Mouse (Mus musculus): ENCODE measurements around the gene Rab12. TPM values are rescaled to one million over a fixed set of nuclear protein-coding genes. Genes with fewer than 3 reads are reported as not detected.

Gene Rab12
- 10 to 100 TPM; 22.3 to 22.8 TPM for polyA plus RNA-seq (2017; shearing (Covaris generic))

DNA sequence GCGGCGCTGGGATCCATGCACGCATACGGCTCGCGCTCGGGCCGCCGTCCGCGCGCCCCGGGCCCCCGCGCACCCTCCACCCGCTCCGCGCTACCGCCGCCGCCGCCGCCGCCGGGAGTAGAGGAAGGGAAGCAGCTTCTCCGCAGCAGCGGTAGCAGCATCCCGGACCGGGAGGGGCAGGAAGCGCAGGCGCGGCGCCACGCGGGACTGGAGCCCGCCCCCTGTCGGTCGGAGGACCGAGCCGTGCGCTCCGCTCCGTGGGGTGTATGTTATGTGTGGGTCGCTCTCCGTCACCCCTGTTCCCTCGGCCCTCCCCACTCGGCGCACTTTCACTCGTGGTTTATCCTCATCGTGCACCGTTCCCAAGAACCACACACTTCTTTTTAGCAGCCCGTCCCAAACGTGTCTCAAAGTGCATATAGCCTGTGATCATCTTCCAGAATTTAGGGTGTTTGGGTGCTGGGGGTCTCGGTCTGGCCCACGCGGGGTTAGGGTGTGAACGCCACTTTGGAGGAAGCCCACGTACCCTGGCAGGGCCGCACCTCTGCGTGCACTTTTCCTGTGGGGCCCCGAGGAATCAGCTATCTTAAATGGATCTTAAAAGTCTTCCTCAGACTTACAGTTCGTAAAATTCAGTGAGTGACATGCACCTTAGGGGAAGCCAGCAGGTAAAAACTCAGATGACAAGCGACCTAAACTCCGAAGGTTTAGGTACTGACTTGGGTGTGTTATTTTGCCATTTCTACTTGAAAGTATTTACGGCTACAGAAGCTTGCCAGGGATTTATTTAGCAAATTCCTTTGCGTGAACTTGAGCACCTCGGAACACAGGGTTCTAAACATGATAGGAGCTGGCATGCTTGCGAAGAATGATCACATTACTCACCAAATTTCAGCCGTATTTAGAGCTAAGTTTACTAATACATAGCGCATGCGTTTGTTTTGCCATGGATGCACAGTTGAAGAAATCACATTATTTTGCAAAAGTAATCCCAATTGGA is at the start of gene Rab12:
TSS of gene Rab12 (minus strand) at position 176 of the 1,000 bp plus-strand sequence.

GRCm38 (mm10) chr17:66449460-66450341 is 69.8 kb downstream of the Rab12 start, which contains the start of gene Mtcl1:
Mtcl1 (minus strand) TSS chr17:66449750.

Other genes starting within 250 kb of the Rab12 start
- gene Mtcl1, start 70.0 kb downstream of the Rab12 start, polyA plus RNA-seq (2017; shearing (Covaris generic)): 1 to 10 TPM in 1 of 2 experiments, under 1 TPM in 1; 0.34 to 2.6 TPM
- under 1 TPM in 1 of 2 experiments, not detected in 1; 0.11 TPM for gene Themis3, start 74.9 kb upstream of the Rab12 start, polyA plus RNA-seq (2017; shearing (Covaris generic))